Mouse (Mus musculus): Measurements from ENCODE around the gene Zmym2.

DNA sequence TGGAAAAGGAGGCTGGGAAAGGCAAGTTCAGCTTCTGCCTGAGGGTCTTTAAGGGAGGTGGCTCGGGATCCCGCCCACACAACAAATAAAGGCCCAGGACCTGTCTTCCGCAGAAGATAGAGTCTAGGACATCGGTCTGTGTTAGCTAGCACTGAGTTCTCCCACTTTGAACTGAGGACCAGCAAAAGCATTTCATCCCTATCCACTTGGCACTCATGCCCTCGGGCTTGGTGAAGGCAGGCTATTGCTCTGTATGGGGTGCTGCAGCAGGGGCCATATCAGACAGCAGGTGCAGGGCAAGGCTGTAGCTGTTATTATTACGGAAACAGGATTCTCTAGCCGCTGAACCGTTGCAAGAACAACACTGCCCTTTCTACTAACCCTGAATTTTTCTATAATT is 83.2 kb downstream of the Zmym2 start:
- TF ChIP-seq CTCF (IDR thresholded peaks at IDR 0.05; ENCODE audit: control insufficient read depth, insufficient read depth, insufficient read length) = no peak
- no peak for TF ChIP-seq MYOG (IDR thresholded peaks at IDR 0.05; ENCODE audit: control insufficient read depth, extremely low read depth, insufficient read length)
- TF ChIP-seq USF1 (IDR thresholded peaks at IDR 0.05; ENCODE audit: low read depth) = no peak
- TF ChIP-seq CEBPB (IDR thresholded peaks at IDR 0.05; ENCODE audit: low read depth) = no peak
- no peak for TF ChIP-seq MAX (IDR thresholded peaks at IDR 0.05)
- TF ChIP-seq MYOD1 (IDR thresholded peaks at IDR 0.05; ENCODE audit: control insufficient read depth, insufficient read length, low read depth) = no peak
